Mouse (Mus musculus) ES-E14 (cell line): ENCODE measurements around the gene Gm10277.

Source experiments
- CHD2 ChIP-seq: IDR thresholded peaks from 2 replicates; pipeline ENCODE4 v1.6.1; 2014; ENCODE audit warnings: mild to moderate bottlenecking, low read depth, low read length, inconsistent platforms
- HCFC1 ChIP-seq: IDR thresholded peaks from 2 replicates; pipeline ENCODE4 v1.6.1; 2012; ENCODE audit warnings: low read length, inconsistent platforms, borderline replicate concordance; ENCODE audit not compliant: insufficient read depth
- MAFK ChIP-seq: IDR thresholded peaks from 2 replicates; pipeline ENCODE4 v1.6.1; 2014; ENCODE audit warnings: mild to moderate bottlenecking, low read depth, low read length, inconsistent platforms; ENCODE audit not compliant: insufficient read depth
- ZC3H11A ChIP-seq: IDR thresholded peaks from 2 replicates; pipeline ENCODE4 v1.6.1; 2012; ENCODE audit warnings: low read depth, mild to moderate bottlenecking, inconsistent platforms, low read length, borderline replicate concordance
- ZNF384 ChIP-seq: IDR thresholded peaks from 2 replicates; pipeline ENCODE4 v1.6.1; 2012; ENCODE audit warnings: low read depth, low read length, inconsistent platforms

DNA sequence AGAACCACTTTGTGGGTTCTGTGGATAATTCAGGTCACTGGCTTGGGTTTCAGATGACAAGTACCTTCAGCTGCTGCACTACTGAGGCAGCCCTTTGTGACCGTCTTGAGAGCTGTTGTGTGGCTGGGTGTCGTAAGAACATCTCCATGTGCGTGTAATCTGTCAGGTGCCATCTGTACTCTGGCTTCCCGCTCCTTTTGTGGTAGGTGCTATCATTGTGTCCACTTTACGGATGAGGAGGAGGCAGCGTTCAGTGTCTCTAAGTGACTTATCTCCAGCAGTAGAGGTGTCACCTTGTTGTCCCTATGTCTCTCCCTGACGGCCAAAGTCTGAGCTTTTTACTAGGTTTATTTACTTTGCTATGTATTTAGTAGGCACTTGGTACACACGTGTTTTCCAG, 17.2 kb downstream of the Gm10277 start:
- TF ChIP-seq ZC3H11A (no peak), CHD2 (no peak), ZNF384 (no peak), HCFC1 (no peak), MAFK (no peak)
